Mouse (Mus musculus) right cerebral cortex, postnatal 25 days (tissue): ENCODE measurements around the gene Gm14851.
"Not testable (repeated sequence)": the region's sequence is repeated elsewhere in the genome, so short reads cannot be mapped to it uniquely, and the experiment has no call there.

ENCODE experiments used
- DNase-seq: peaks from one replicate; pipeline ENCODE4 v3.0.0; 2022

The Gm14851 gene

GRCm38 (mm10) chr8:21095950-21096349 lies at the start of gene Gm14851:
Gm14851 (minus strand) TSS chr8:21096050.
- DNase-seq = not testable (repeated sequence)

- DNase-seq = not testable (repeated sequence)
Measured at GRCm38 (mm10) chr8:21134342-21134741, 38.5 kb upstream of the Gm14851 start, which contains the start of gene Defa30. Defa30 (plus strand) TSS chr8:21134642.

- no peak for DNase-seq
Measured at GRCm38 (mm10) chr8:21093106-21093505, 2.7 kb downstream of the Gm14851 start.

- DNase-seq = not testable (repeated sequence)
Measured at GRCm38 (mm10) chr8:21084142-21084541, 11.7 kb downstream of the Gm14851 start, which contains the start of gene Defa25. Defa25 (plus strand) TSS chr8:21084442.

- DNase-seq = not testable (repeated sequence)
Measured at GRCm38 (mm10) chr8:21064738-21065137, 31.1 kb downstream of the Gm14851 start, which contains the start of gene Defa35. Defa35 (plus strand) TSS chr8:21065038.

GRCm38 (mm10) chr8:21054747-21055146 lies 41.1 kb downstream of the Gm14851 start, which contains the start of gene Defa23:
Defa23 (plus strand) TSS chr8:21055047.
- not testable (repeated sequence) for DNase-seq
